Mouse (Mus musculus) embryonic fibroblast, embryonic 13.5 days (primary cell): ENCODE data around the gene Sptbn4. TPM values are rescaled to one million over a fixed set of nuclear protein-coding genes. Genes with fewer than 3 reads are reported as not detected.

Experiments used
- H3K27ac ChIP-seq: 2 replicates; pipeline ENCODE4 v1.5.1; 2012; ENCODE audit warnings: low read length, control low read depth, inconsistent platforms; ENCODE audit not compliant: insufficient read depth
- H3K4me1 ChIP-seq: 2 replicates; pipeline ENCODE4 v1.6.1; 2011; ENCODE audit warnings: low read length; ENCODE audit not compliant: control insufficient read depth, insufficient read depth
- H3K4me3 ChIP-seq: 2 replicates; pipeline ENCODE4 v1.5.1; 2011; ENCODE audit warnings: mild to moderate bottlenecking, control low read depth, low read length; ENCODE audit not compliant: insufficient read depth
- CTCF ChIP-seq: IDR thresholded peaks from 2 replicates; pipeline ENCODE4 v1.5.1; 2011; ENCODE audit warnings: mild to moderate bottlenecking, control low read depth, low read length, moderate library complexity, borderline replicate concordance; ENCODE audit not compliant: insufficient read depth
- POLR2A ChIP-seq: IDR thresholded peaks from 2 replicates; pipeline ENCODE4 v1.6.1; 2011; ENCODE audit warnings: low read depth, mild to moderate bottlenecking, control low read depth, low read length, moderate library complexity
- polyA plus RNA-seq: library from polyadenylated mRNA; stranded (reverse); fragments of >200 nt; gene quantifications from 2 replicates; pipeline ENCODE4 v1.2.4, GENCODE M21; 2011; ENCODE audit warnings: low read depth; ENCODE audit not compliant: missing spikeins, insufficient read length

The Sptbn4 gene
- polyA plus RNA-seq, 1 experiment: 0.51 TPM

GRCm38 (mm10) chr7:27458614-27459013 is 11.1 kb upstream of the Sptbn4 start:
- Histone ChIP-seq H3K4me1 (no peaks in the 10 kb centered on the region), H3K4me3 (no peak overlapping the region), H3K27ac (no peak overlapping the region)
- TF ChIP-seq POLR2A (no peak), CTCF (no peak)

DNA sequence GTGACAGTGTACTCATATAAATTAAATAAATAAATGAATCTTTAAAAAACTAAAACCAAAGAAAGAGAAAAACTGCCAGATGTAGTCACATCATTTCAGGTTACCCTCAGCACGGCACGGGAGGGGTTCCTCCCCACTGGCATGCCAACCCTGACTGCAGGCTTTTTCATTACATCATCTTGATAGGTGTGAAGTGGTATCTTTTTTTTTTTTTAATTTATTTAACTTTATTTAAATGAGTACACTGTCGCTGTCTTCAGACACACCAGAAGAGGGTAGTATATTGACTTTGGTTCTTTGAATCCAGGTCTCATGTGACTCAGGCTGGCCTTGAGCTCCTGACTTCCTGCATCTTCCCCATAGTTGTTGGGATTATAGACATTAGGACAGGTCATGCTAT is 7.8 kb upstream of the Sptbn4 start:
- no peak for TF ChIP-seq POLR2A
- no peak for TF ChIP-seq CTCF
- H3K4me1 ChIP-seq: no peaks in the 10 kb centered on the region
- H3K27ac ChIP-seq: no peak overlapping the region
- H3K4me3 ChIP-seq: no peak overlapping the region

DNA sequence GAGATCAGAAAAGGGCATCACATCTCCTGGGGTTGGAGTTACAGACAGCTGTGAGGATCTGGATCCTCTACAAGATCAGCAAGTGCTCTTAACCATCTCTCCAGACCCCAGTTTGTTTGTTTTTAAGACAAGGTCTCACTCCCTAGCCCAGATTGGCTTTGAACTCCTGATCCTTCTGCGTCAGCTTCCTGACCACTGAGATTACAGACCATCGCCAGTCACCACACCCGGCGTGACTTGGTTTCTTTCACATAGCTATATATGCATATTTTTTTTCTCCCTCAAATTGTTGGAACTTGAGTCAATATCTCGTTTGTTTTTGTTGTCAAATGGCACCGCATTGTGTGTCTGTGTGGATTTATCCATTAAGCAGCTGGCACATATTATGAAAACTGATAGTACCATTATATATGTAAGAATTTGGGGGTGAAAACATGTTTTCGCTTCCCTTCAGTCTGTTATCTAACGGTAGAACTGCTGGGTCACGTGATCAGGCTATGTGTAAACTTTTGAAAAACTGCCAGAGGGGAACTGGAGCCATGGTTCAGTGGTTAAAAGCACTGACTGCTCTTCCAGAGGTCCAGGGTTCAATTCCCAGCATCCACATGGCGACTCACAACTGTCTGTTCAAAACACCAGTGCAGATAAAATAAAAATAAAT is 7.1 kb upstream of the Sptbn4 start:
- Histone ChIP-seq H3K27ac (no peak overlapping the region), H3K4me1 (no peaks in the 10 kb centered on the region), H3K4me3 (no peak overlapping the region)
- no peak for TF ChIP-seq POLR2A

DNA sequence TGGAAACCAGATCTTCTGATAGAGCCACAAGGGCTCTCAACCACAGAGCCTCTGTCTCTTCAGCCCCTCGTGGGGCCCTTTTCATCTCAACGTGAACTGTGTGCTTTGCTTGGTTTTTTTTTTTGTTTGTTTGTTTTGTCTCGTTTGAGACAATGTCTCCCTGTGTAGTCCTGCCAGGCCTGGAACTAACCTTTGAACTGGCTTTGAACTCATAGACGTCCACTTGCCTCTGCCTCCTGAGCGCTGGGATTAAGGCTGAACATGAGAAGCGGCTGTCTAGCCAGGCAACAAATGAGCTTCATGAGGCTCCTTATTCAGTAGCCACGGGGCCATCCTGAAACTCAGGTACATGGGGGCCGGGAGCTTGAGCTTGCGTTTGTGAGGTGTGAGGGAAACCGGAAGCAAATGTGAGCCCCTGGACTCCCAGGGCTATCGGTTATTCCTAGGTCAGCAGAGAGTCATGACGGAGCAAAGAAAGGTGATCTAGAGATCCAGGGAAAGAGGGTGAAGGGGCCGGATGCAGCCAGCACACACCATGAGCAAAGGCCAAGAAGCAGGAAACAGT is 4.8 kb upstream of the Sptbn4 start:
- Histone ChIP-seq H3K4me3 (no peak overlapping the region), H3K27ac (no peak overlapping the region), H3K4me1 (no peaks in the 10 kb centered on the region)
- no peak for TF ChIP-seq POLR2A
- no peak for TF ChIP-seq CTCF

DNA sequence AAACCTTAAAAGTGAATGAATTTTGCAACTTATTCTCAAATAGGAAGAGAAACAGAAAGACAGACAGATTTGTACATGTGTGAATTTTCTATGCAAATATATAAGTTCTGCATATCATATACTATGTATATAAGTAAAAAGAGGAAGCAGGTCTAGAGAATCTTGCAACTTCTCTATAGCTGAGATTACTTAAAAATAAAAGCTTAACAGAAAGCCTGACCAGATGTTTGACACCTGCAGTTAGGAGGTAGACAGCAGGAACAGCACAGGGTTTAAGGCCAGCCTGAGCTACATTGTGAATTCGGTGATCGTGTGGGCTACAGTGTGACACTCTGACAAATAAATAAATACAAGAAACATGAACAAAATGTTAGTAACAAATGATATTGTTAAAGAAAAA is 3.9 kb upstream of the Sptbn4 start:
- H3K4me1 ChIP-seq: peaks cover 4% of the 10 kb centered on the region; the same call in 1 of the 2 replicates
- H3K27ac ChIP-seq: no peak overlapping the region
- no peak for TF ChIP-seq POLR2A
- no peak for TF ChIP-seq CTCF
- no peak overlapping the region for H3K4me3 ChIP-seq

- H3K27ac ChIP-seq: no peak overlapping the region; the same call in 1 of the 2 replicates
- TF ChIP-seq CTCF: no peak
- no peak for TF ChIP-seq POLR2A
- H3K4me3 ChIP-seq: no peak overlapping the region
- H3K4me1 ChIP-seq: peaks cover 4% of the 10 kb centered on the region; the same call in 1 of the 2 replicates
Observed at GRCm38 (mm10) chr7:27449256-27449862, 1.9 kb upstream of the Sptbn4 start.

GRCm38 (mm10) chr7:27448421-27449206 is 1.1 kb upstream of the Sptbn4 start:
- peaks cover 4% of the 10 kb centered on the region; the same call in 1 of the 2 replicates for H3K4me1 ChIP-seq
- H3K4me3 ChIP-seq: peak overlapping the region; percentile 62
- TF ChIP-seq POLR2A (no peak), CTCF (no peak)
- no peak overlapping the region; the same call in 1 of the 2 replicates for H3K27ac ChIP-seq

DNA sequence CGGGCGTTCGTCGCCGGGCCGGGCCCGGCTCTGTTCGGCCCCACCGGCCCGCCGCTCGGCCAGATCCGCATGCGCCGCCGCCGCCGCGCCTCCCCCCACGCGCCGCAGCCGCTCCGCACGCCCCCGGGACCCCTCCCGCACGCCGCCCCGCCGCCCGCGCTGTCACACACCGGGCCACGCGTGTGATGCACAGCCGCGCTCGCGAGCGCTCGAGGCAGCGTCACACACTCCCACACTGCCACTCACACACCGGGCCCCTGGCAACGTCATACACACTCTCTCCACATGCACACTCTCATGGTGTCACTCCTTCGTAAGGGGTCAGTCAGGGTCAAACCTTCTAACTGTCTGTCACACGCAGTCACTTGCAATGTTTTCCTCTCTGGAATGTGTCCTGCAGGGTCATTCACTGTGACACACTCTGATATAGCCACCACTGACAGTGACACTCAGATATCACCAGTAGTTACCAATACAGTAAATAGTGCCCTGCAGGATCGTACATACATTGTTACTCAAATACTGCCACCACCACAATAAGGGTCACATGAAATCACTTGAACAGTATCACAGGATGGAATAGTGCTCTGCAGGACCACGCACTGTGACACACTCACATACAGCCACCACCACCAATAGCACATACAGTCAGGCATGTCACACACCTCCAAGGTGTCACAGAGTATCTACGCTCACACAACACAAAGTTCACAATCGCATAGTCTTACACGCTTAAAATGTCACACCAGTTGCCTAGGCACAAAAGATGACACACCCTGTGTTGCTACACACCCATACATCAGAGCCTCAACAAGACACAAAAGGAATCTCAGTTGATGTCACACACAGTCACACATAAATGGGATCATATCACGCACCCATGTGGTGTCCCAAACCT is 716 bp downstream of the Sptbn4 start:
- no peak overlapping the region for H3K4me3 ChIP-seq
- H3K27ac ChIP-seq: no peak overlapping the region
- TF ChIP-seq CTCF (no peak), POLR2A (no peak)
- peaks cover 4% of the 10 kb centered on the region; the same call in 1 of the 2 replicates for H3K4me1 ChIP-seq

DNA sequence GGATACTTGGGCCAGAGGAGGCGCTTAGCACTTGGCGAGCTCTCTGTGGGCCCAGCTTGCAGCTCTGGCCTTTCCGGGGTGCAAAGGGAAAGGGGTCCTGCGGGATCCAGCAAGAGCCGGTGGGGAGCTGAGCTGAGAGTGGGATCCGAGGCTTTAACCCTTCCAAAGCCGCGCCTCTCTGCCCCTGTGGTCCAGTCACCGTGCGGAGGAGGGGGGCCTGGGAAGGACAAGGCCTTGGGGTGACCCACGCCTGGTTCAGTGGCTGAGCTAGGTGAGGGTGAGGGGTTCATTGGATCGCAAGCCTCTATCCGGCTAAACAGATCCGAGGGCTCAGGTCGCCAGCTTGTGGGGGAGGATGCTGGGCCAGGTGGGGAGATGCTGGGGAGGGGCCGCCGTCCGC is 1.4 kb downstream of the Sptbn4 start:
- Histone ChIP-seq H3K4me1 (peaks cover 4% of the 10 kb centered on the region; the same call in 1 of the 2 replicates), H3K4me3 (peak overlapping the region; percentile 24), H3K27ac (no peak overlapping the region)
- no peak for TF ChIP-seq CTCF
- no peak for TF ChIP-seq POLR2A

- no peak for TF ChIP-seq POLR2A
- no peak for TF ChIP-seq CTCF
- Histone ChIP-seq H3K4me1 (no peaks in the 10 kb centered on the region), H3K4me3 (no peak overlapping the region), H3K27ac (no peak overlapping the region)
Observed at GRCm38 (mm10) chr7:27440014-27440413, 7.5 kb downstream of the Sptbn4 start.
